Mouse (Mus musculus) intestine, embryonic 14.5 days (tissue): ENCODE data around the gene Celsr2. TPM values are rescaled to one million over a fixed set of nuclear protein-coding genes. Genes with fewer than 3 reads are reported as not detected.

Source experiments
- ATAC-seq: fragments of 200-750 bp; cut with Nextera tagmentation; replicated peaks from 2 replicates; pipeline ENCODE4 v1.8.0; 2017; ENCODE audit warnings: low read depth, moderate number of reproducible peaks, moderate TSS enrichment, moderate library complexity; ENCODE audit not compliant: low FRiP score, low TSS enrichment
- DNase-seq: peaks from one replicate; pipeline ENCODE4 v3.0.0-alpha.2; 2018; ENCODE audit warnings: low spot score
- H3K27ac ChIP-seq: fragments of 300-500 bp; sonication (generic); 2 replicates; pipeline ENCODE4 v1.5.1; 2014; ENCODE audit warnings: low read depth, mild to moderate bottlenecking, control low read depth
- H3K27me3 ChIP-seq: fragments of 300-500 bp; sonication (generic); replicated peaks from 2 replicates; pipeline ENCODE4 v1.6.1; 2014; ENCODE audit warnings: low read length, control low read depth; ENCODE audit not compliant: control insufficient read depth, insufficient read depth
- H3K36me3 ChIP-seq: fragments of 300-500 bp; sonication (generic); 2 replicates; pipeline ENCODE4 v1.6.1; 2014; ENCODE audit warnings: low read length, control low read depth; ENCODE audit not compliant: control insufficient read depth, insufficient read depth
- H3K4me1 ChIP-seq: fragments of 300-500 bp; sonication (generic); replicated peaks from 2 replicates; pipeline ENCODE4 v1.6.1; 2014; ENCODE audit warnings: low read length, control low read depth, mixed read lengths; ENCODE audit not compliant: control insufficient read depth, insufficient read depth
- H3K4me2 ChIP-seq: fragments of 300-500 bp; sonication (generic); 2 replicates; pipeline ENCODE4 v1.6.1; 2014; ENCODE audit warnings: low read length
- H3K4me3 ChIP-seq: fragments of 300-500 bp; sonication (generic); 2 replicates; pipeline ENCODE4 v1.5.1; 2014; ENCODE audit warnings: low read depth, low read length, control low read depth, mixed read lengths
- H3K9ac ChIP-seq: fragments of 300-500 bp; sonication (generic); 2 replicates; pipeline ENCODE4 v1.6.1; 2014; ENCODE audit warnings: mild to moderate bottlenecking, low read length
- H3K9me3 ChIP-seq: fragments of 300-500 bp; sonication (generic); 2 replicates; pipeline ENCODE4 v1.6.1; 2016; ENCODE audit warnings: low read length, control low read depth; ENCODE audit not compliant: control insufficient read depth
- WGBS: fragments of 180-500 bp; shearing (Covaris S2); extraction: QIAGEN DNeasy Blood & Tissue Kit; methylation state at CpG from one replicate; pipeline ENCODE4 v1.1.7; 2014; 5-methylcytosine and 5-hydroxymethylcytosine counted together
- polyA plus RNA-seq: library from polyadenylated mRNA; unstranded; fragments of >200 nt; fragmentation: Nextera tagmentation; extraction: Ambion mirVana; gene quantifications from 2 replicates; pipeline ENCODE4 v1.2.1, GENCODE M21; 2014

Celsr2 gene
- polyA plus RNA-seq, 1 experiment from 2014 or later: 7.9 TPM

DNA sequence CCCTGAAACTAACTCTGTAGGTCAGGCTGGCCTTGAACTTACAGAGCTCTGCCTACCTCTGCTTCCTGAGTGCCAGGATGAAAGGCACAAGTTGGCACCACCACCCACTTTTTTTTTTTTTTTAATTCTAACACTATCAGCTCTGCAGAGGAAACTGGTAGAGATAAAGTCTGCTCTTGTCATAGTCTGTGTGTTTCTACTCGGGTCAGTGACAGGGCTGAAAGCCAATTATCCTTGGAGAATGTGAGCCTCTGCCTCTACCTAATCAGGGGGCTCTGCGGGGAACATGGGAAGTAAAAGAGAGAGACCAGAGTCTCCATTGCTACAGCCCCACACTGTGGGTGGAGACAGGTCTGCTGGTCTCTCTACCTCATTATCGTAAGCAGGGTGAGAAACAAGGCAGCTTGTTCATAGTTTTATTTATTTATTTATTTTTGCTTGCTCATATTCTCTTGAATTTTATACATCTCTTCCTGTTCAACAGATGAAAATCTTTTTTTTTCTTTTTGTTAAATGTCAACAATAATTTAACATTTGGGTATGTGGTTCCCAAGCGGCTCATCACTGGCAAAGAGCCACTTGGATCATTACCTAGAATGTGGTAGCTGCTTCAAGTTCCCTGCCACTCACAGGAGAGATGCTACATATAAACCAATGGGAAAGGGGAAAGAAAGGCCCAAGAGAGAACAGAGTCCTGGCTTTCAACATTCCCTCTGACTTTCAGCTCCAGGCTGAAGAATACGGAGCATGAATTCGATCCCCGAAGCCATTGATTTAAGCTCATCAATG lies 36.3 kb downstream of the Celsr2 start:
- no peak for ATAC-seq

GRCm38 (mm10) chr3:108372691-108373090 lies 42.7 kb downstream of the Celsr2 start:
- Histone ChIP-seq H3K4me1 (no peaks in the 10 kb centered on the region), H3K4me3 (no peak overlapping the region), H3K4me2 (no peak overlapping the region), H3K9me3 (no peaks in the 10 kb centered on the region), H3K36me3 (no peaks in the 10 kb centered on the region), H3K27me3 (no peaks in the 10 kb centered on the region), H3K27ac (no peak overlapping the region), H3K9ac (no peak overlapping the region)
- ATAC-seq (no peak), DNase-seq (no peak)
- WGBS: 38% methylated on average over 3 of the region's 3 CpGs

More for the DNA sequence above, 36.3 kb downstream of the Celsr2 start:
- Histone ChIP-seq H3K4me2 (no peak overlapping the region), H3K9ac (no peak overlapping the region), H3K27ac (no peak overlapping the region), H3K4me1 (peaks cover 19% of the 10 kb centered on the region), H3K36me3 (no peaks in the 10 kb centered on the region), H3K9me3 (no peaks in the 10 kb centered on the region), H3K27me3 (no peaks in the 10 kb centered on the region), H3K4me3 (no peak overlapping the region)
- no peak for DNase-seq
- WGBS: 82% methylated on average over 7 of the region's 7 CpGs

DNA sequence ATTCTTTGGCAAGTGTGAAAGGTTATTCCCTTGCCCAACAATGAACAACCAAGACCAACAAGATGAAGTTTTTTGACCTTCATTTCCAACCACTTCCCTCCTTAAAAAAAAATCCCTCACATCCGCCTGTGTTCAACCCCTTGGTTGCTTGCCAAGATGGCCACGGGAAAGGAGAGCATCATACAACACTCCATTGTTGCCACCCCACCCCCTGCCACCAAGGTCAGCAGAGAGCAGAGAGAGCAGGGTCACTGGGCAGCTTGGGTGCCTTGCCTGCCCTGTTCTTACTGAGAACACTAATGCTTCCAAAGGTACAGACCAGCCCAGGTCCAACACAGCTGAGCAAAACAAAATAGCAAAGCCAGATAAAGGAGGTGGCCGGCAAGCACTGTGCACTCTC lies 43.1 kb downstream of the Celsr2 start:
- no peak for DNase-seq
- Histone ChIP-seq H3K4me2 (no peak overlapping the region), H3K4me1 (no peaks in the 10 kb centered on the region), H3K4me3 (no peak overlapping the region), H3K27me3 (no peaks in the 10 kb centered on the region), H3K9me3 (no peaks in the 10 kb centered on the region), H3K9ac (no peak overlapping the region), H3K36me3 (no peaks in the 10 kb centered on the region), H3K27ac (no peak overlapping the region)
- no peak for ATAC-seq
- WGBS: 51% methylated on average over 3 of the region's 3 CpGs

DNA sequence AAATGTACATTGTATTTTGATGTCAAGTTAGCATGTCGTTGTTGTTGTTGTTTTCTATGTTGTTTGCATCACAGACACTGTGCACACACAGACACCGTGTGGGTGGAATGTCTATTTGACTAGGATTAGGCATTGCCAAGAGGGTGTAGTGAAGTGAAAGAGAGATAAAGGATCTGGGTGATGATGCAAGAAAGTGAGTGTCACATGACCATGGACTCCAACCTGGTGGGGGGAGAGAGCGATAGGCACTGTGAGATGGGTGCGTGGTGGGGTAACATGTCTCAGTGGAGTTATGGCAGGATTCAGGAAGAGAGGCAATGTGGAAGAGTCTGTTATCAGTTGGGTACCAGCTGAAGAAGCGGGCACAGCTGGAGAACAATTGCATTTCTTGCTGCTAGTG lies 46.6 kb downstream of the Celsr2 start:
- 79% methylated on average over 5 of the region's 5 CpGs for WGBS
- no peaks in the 10 kb centered on the region for H3K9me3 ChIP-seq
- no peak overlapping the region for H3K9ac ChIP-seq
- H3K4me1 ChIP-seq: no peaks in the 10 kb centered on the region
- no peak overlapping the region for H3K4me3 ChIP-seq
- H3K4me2 ChIP-seq: no peak overlapping the region
- no peaks in the 10 kb centered on the region for H3K36me3 ChIP-seq
- no peak for DNase-seq
- no peak for ATAC-seq
- H3K27me3 ChIP-seq: no peaks in the 10 kb centered on the region
- H3K27ac ChIP-seq: no peak overlapping the region

- 76% methylated on average over 3 of the region's 3 CpGs for WGBS
- no peaks in the 10 kb centered on the region for H3K9me3 ChIP-seq
- H3K4me1 ChIP-seq: no peaks in the 10 kb centered on the region
- no peaks in the 10 kb centered on the region for H3K27me3 ChIP-seq
- no peak overlapping the region for H3K9ac ChIP-seq
- no peak overlapping the region for H3K4me3 ChIP-seq
- no peak overlapping the region for H3K27ac ChIP-seq
- no peaks in the 10 kb centered on the region for H3K36me3 ChIP-seq
- DNase-seq (no peak), ATAC-seq (no peak; the same call in 1 of the 2 replicates)
- no peak overlapping the region for H3K4me2 ChIP-seq
Measured at GRCm38 (mm10) chr3:108367828-108368227, 47.5 kb downstream of the Celsr2 start.

GRCm38 (mm10) chr3:108367173-108367572 lies 48.2 kb downstream of the Celsr2 start:
- no peaks in the 10 kb centered on the region for H3K9me3 ChIP-seq
- H3K27ac ChIP-seq: no peak overlapping the region
- no peak overlapping the region for H3K9ac ChIP-seq
- ATAC-seq (no peak), DNase-seq (no peak)
- H3K4me1 ChIP-seq: no peaks in the 10 kb centered on the region
- 55% methylated on average over 9 of the region's 9 CpGs for WGBS
- no peaks in the 10 kb centered on the region for H3K36me3 ChIP-seq
- no peak overlapping the region for H3K4me3 ChIP-seq
- H3K4me2 ChIP-seq: peak overlapping the region; percentile 22; the same call in 1 of the 2 replicates
- H3K27me3 ChIP-seq: no peaks in the 10 kb centered on the region

DNA sequence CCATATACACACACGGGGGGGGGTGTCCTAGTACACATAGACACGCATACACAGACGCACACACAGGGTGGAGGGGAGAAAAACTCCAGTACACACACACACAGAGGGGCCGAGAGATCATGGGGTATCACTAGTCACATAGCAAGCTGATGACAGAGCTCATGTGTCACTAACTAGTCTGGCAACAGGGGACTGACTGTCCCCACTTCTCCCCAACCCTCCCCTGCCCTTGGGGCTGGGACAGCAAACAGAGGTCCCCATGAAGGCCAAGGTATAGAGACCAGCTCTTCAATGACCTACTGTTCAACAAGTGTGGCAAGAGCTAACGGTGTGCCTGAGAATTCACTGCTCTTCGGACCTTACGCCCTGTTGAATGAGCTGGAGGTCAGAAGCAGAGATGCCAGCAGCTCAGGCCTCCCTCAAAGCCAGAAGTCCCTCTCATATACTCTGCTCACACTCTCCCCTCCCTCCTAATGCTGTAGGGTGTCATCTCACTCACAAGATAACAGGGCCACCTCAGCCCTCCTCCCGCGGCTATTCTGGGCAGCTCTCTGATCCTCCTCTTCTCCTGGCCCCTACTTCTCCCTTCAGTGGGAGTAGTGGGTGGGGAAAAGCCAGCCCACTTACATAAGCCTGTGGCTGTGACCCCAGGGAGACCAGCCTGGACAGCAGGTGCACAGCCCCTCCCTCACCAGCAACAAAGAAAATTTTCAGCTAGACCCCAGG lies 50.9 kb downstream of the Celsr2 start, which contains the start of gene Mybphl:
Gene Mybphl (plus strand): TSS at position 642 of the 726 bp plus-strand sequence.
- no peaks in the 10 kb centered on the region for H3K36me3 ChIP-seq
- H3K4me2 ChIP-seq: no peak within 1 kb of the TSS
- H3K4me1 ChIP-seq: peaks cover 4% of the 10 kb centered on the region; the same call in 1 of the 2 replicates
- H3K9me3 ChIP-seq: no peaks in the 10 kb centered on the region
- H3K4me3 ChIP-seq: no peak within 1 kb of the TSS
- no peaks in the 10 kb centered on the region for H3K27me3 ChIP-seq
- ATAC-seq (no peak), DNase-seq (no peak)
- no peak within 1 kb of the TSS for H3K27ac ChIP-seq
- H3K9ac ChIP-seq: no peak within 1 kb of the TSS
- WGBS: 65% methylated on average over 9 of the region's 9 CpGs

DNA sequence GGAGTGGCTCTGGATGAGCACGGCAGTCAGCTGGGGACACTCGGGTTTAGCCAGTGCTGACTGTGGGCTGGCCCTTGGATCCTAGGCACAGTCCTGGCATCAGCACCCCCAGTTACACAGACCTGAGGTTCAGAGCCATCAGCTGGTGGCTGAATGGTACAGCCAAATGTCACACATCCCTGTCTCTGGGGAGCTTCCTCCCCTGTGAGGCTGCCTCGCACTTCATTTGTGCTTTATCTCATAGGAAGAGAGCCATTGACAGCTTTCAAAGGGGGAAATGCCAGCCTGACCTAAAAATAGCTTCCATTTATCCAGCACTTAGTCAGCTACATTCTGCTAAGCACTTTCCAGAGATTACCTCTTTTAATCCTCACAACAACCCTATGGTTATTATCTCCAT lies 51.7 kb downstream of the Celsr2 start:
- no peak for DNase-seq
- Histone ChIP-seq H3K4me3 (no peak overlapping the region), H3K9me3 (no peaks in the 10 kb centered on the region), H3K36me3 (no peaks in the 10 kb centered on the region), H3K27ac (no peak overlapping the region), H3K4me1 (peaks cover 4% of the 10 kb centered on the region; the same call in 1 of the 2 replicates), H3K9ac (no peak overlapping the region), H3K27me3 (no peaks in the 10 kb centered on the region), H3K4me2 (no peak overlapping the region)
- WGBS: 60% methylated on average over 3 of the region's 3 CpGs
- no peak for ATAC-seq
